Mouse (Mus musculus): ENCODE measurements around the gene Zbtb42. TPM values are rescaled to one million over a fixed set of nuclear protein-coding genes. Genes with fewer than 3 reads are reported as not detected.

Gene Zbtb42
- 1 to 10 TPM; 5.0 to 9.0 TPM for total RNA-seq (2021)
- long read RNA-seq, experiment 1, partial matches to known transcripts: 0 of 6 reads
- long read RNA-seq, experiment 1, other reads (novel, unspliced or antisense): 4 of 6 reads
- long read RNA-seq, experiment 2, partial matches to known transcripts: 0 of 2 reads
- long read RNA-seq, experiment 2, other reads (novel, unspliced or antisense): 1 of 2 reads

DNA sequence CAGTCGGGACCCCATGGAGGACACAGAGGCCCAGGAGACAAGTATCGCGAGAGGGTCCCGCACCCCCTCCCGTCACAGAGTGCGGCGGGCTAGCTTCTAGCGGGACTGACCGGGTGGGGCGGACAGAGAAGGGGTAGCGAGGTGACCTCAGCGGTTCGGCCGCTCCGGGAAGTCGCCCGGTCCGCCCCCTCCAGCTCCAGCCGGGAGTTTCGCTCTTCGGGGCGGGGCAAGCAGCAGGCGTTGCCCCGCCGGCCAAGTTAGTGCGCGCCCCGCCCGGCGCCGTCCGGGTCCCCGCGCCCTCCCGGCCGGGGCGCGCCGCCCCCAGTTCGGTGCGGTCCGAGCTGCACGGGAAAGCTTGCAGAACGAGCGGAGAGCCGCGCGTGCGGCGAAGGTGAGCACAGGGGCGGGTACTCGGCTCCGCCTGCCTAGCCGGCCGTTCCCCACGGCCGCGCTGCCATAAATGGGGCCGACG is at the start of gene Zbtb42:
TSS of gene Zbtb42 (plus strand) at position 274 of the 472 bp plus-strand sequence.
- DNase-seq: peak; percentile 81 to 88

DNA sequence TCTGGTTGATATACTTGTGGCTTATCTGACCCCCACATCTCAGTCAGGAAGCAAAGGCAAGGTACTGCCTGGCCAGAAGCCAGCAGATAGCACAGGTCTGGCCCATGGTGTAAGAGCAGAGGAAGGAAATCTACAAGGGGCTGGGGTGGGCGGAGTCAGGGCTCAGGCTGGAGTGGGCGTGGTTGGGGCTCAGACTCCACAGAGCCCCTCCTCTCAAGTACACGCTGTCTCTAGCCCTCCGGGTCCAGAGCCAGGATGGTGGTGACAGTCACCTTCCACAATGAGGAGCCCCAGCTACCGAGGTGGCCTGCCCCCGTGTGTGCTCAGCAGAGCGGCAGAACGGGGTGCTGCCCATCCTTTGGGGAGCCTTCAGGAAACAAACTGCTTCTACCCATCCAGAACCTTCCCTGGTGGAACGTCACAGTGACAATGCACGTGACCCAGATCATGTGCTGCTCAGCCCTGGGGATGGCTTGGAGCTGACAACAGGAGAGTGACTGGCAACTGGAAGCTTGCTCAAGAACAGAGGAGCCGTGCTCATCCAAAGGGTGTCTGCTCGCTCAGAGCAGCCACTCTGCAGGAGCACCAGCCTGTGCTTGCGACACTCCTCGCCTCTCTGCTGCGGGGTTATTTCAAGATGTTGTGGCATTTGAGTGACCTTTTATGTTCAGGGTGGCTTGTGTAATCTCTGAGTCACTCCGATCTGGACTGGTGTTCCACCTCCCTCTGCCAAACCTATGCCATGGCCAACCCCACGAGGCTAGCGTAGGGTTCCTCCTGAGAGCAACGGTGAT is 49.5 kb upstream of the Zbtb42 start:
- DNase-seq: peak; percentile 82 to 84

DNA sequence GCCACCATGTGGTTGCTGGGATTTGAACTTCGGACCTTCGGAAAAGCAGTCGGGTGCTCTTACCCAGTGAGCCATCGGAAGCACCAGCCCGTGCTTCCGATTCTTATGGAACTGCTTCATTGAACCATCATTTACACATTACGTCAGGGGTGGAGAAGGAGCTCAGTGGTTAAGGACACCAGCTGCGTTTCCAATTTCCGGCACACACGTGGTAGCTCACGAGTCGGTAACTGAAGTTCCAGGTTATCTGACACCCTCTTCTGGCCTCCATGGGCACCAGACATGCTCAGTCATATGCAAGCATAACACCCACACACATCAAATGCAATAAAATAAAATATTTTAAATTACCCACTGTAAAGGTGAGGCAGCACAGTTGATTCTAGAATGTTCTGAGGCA is 48.6 kb upstream of the Zbtb42 start:
- DNase-seq: no peak

DNA sequence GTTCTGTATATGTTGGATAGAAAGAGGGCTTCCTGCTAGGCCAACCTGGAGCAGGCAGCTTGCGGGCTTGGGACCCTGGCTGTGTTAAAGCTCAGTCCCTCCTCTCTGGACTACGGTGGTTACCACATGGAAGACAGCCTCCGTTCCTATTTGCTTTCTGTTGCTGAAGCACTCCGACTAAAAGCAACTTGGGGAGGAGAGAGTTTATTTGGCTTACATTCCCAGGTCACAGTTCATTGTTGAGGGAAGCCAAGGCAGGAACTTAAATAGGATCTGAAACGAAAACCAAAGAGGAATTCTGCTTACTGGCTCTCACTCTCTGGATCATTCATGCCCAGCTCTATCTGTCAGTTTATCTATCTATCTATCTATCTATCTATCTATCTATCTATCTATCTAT is 47.8 kb upstream of the Zbtb42 start:
- no peak for DNase-seq

DNA sequence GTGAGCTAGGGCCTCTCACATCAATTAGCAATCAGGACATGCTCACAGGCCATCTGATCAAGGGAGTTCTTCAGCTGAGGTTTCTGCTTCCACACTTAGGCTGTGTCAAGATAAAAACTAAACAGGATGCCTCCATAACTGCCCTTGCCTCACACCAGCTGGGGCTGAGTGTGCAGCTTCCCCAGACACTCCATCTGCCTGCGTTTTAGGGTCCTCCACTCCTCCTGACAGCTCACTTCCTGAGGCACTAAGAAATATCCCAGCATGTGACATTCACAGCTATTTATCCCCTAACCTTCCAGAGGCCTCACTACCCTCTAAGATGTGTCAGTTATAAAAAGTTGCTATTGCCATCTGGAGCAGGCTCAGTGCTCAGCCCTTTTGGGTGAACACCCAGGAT is 47.2 kb upstream of the Zbtb42 start:
- DNase-seq: no peak

- no peak for DNase-seq
Observed at GRCm38 (mm10) chr12:112632084-112632777, 46.4 kb upstream of the Zbtb42 start.

- DNase-seq: no peak
Observed at GRCm38 (mm10) chr12:112632907-112633306, 45.7 kb upstream of the Zbtb42 start.

GRCm38 (mm10) chr12:112633686-112634085 is 44.9 kb upstream of the Zbtb42 start:
- no peak for DNase-seq

- DNase-seq: no peak
Observed at GRCm38 (mm10) chr12:112639526-112639925, 39.1 kb upstream of the Zbtb42 start.

- no peak for DNase-seq
Observed at GRCm38 (mm10) chr12:112643126-112643525, 35.5 kb upstream of the Zbtb42 start.

GRCm38 (mm10) chr12:112644180-112644854 is 34.3 kb upstream of the Zbtb42 start, which contains the start of gene Siva1:
Siva1 (plus strand) TSS chr12:112644679.
- peak; percentile 100 for DNase-seq

DNA sequence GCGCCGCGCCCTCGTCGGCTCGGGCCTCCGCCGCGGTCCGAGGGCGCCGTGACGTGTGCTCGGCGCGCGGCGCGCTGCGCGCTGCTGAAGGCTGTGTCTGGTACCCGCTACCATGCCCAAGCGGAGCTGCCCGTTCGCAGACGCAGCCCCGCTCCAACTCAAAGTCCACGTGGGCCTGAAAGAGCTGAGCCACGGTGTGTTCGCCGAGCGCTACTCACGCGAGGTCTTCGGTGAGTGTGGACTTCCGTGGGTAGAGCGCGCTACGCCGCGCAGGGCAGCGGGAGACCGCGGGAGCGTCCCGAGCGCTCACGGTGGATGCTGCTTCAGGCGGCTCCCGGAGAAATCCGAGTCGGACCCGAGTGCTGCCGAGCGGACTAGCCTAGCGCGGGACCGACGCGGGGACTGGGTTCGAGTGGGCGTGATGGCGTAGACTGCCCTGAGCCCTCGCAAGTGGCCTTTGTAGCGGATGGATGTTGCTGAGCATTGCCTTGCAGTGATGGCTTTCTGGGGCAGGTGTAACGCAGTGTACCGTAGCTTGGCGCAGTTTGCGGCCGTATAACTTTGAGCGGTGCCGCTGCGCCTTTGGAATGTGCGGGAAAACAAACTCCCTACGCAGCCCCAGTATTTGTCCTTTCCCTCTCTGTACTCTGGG is 33.6 kb upstream of the Zbtb42 start:
- DNase-seq: peak; percentile 49 to 60

DNA sequence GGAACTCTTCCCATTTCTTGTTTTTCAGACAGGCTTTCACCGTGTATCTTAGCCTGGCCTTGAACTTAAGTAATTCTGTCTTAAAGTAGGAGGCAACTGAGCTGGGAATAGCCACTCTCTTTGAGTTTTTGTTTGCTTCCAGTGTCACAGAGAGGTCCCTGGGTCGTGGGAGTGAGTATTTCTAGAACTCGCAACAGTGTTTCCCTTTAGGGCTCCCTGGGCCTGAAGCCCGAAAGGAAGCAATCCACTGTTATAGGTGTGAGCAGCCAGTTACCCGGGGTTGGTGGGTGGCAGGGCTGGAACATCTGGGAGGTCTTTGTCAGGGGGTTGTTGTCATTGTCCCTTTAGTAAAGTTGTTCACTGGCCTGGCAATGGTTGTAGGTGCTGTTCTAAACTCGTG is 32.5 kb upstream of the Zbtb42 start:
- no peak for DNase-seq

DNA sequence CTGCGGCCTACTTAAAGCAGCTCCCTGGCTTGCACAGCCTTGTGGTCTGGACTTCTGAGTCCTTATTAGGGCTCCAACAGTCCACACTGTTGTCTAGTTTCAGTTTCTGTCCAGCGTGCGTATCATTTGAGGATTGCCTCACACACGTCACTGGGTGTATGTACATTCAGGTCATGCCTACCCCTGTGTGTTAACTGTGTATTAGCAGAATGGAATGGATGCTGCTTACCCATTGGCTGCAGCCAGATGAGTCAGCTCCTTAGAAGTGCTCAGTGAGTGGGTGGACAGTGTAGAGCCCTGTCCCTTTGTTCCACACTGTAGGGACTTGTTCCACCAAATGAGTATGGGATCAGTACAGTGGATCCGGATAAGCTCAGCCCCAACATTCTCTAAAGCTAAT is 30.5 kb upstream of the Zbtb42 start:
- no peak for DNase-seq

- DNase-seq: no peak
Observed at GRCm38 (mm10) chr12:112651778-112652439, 26.7 kb upstream of the Zbtb42 start.

DNA sequence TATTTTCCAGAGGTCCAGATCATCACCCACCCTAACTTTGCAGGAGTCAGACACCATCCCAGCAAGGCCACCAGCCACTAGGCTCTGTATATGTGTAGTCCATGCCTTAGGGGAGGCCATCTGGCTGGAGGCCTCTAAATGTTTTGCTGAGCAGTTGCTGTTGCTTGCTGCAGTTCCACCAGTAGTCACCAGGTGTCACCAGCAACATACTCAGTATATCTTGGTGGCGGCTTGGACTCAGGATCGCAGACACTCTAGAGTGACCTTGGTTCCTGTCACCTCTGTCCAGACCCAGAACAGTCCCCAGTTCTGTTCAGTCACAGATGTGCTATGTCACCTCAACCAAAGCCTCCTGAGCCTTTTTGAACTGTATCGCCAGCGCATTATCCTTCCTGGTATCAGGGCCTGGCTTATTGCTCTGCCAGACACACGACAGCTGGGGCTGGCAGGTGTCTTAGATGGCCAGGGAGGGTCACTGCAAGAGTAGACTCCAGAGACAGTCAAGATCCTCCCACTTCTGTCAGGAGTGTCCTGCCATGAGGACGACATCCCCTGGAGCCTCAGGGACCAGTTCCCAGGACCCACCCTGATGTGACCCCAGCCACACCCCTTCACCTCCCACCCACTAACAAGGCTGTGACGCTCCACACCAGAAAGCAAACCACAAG is 25.3 kb upstream of the Zbtb42 start:
- peak; percentile 85 to 89 for DNase-seq

- no peak for DNase-seq
Observed at GRCm38 (mm10) chr12:112654076-112654475, 24.6 kb upstream of the Zbtb42 start.

DNA sequence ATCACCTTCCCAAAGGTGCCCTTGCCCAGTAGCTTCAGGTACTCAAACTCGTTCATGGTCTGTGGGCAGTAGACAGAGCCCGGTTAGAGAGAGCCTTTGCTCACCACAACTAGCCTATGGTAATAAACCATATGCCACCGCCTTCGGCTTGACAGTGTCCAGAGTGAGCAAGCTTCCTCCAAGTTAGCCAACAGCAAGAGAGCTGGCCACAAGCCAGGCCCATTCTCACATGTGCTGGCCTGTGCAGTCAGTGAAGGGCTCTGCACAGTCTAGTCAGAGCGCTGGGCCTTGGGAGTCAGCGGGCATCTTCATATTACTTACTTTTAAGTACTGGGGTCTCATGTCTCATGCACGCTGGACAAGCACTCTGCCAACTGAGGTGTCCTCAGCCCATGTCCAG is 20.0 kb upstream of the Zbtb42 start:
- peak; percentile 74 to 87 for DNase-seq

GRCm38 (mm10) chr12:112659109-112659508 is 19.5 kb upstream of the Zbtb42 start:
- DNase-seq: peak; percentile 84 to 88

- no peak for DNase-seq
Observed at GRCm38 (mm10) chr12:112660576-112661326, 17.9 kb upstream of the Zbtb42 start.
